Comparison of ENCODE assay signal across 21 mouse cellular contexts in genomic region chr17:15269905-15270304, GRCm38 (mm10).
"Had no signal": no experiment of that assay in that cellular context is flagged by ENCODE, and none has a peak within 500 bp of the region (broad histone marks: within the 10 kb centered on the region; RNA-seq: fewer than 3 reads in every experiment).

No protein-coding gene starts in this region.

- H3K4me2 ChIP-seq: kidney, embryonic 15.5 days; liver, embryonic 12.5 days; liver, embryonic 15.5 days; lung, embryonic 15.5 days; midbrain, embryonic 13.5 days had no signal

- H3K4me1 ChIP-seq: liver, embryonic 12.5 days; liver, embryonic 15.5 days; megakaryocyte, embryonic 14.5 days; midbrain, embryonic 13.5 days had no signal

- ATAC-seq: liver, embryonic 12.5 days; midbrain, embryonic 13.5 days; midbrain, embryonic 16.5 days had no signal

- H3K27ac ChIP-seq: kidney, embryonic 15.5 days; left cerebral cortex, adult 2 months; liver, embryonic 12.5 days; liver, embryonic 15.5 days; lung, embryonic 15.5 days; midbrain, embryonic 10.5 days; midbrain, embryonic 13.5 days had no signal

- H3K9ac ChIP-seq: kidney, embryonic 15.5 days; liver, embryonic 12.5 days; liver, embryonic 15.5 days; lung, embryonic 15.5 days; midbrain, embryonic 13.5 days had no signal

- H3K9me3 ChIP-seq: kidney, embryonic 15.5 days; liver, embryonic 12.5 days; liver, embryonic 15.5 days; lung, embryonic 15.5 days; megakaryocyte, embryonic 14.5 days; midbrain, embryonic 10.5 days; midbrain, embryonic 13.5 days had no signal

- H3K27me3 ChIP-seq: kidney, embryonic 15.5 days; liver, embryonic 12.5 days; liver, embryonic 15.5 days; lung, embryonic 15.5 days; midbrain, embryonic 13.5 days had no signal

- H3K36me3 ChIP-seq: kidney, embryonic 15.5 days; liver, embryonic 12.5 days; liver, embryonic 15.5 days; lung, embryonic 15.5 days; midbrain, embryonic 10.5 days; midbrain, embryonic 13.5 days had no signal

- DNase-seq: kidney, adult 8-10 months; kidney, postnatal 10 days; kidney, postnatal 36 days; layer of hippocampus, postnatal 36 days; lung, adult 18-20 months; lung, postnatal 10 days; lung, postnatal 36 days; right cerebral cortex, postnatal 14 days; right cerebral cortex, postnatal 4 days; thymus, adult 18-20 months; thymus, postnatal 36 days had no signal

- H3K4me3 ChIP-seq: kidney, embryonic 15.5 days; left cerebral cortex, adult 2 months; liver, embryonic 12.5 days; liver, embryonic 15.5 days; lung, embryonic 15.5 days; megakaryocyte, embryonic 14.5 days; midbrain, embryonic 10.5 days; midbrain, embryonic 13.5 days; myocyte had no signal
